Mouse (Mus musculus) neural tube, embryonic 13.5 days (tissue): ENCODE measurements at regions not wholly inside any gene's neighbourhood (a gene's known extent, or its start where the extent isn't known, plus 50 kb on each side); places are given as distances from the start of the nearest gene placed in this dataset.

Experiments
- ATAC-seq: fragments of 200-750 bp; cut with Nextera tagmentation; 2 replicates; pipeline ENCODE4 v1.8.0; 2017; ENCODE audit warnings: low read depth, mild to moderate bottlenecking, moderate TSS enrichment, moderate library complexity
- H3K27ac ChIP-seq: fragments of 300-500 bp; sonication (generic); replicated peaks from 2 replicates; pipeline ENCODE4 v1.5.1; 2015; ENCODE audit warnings: moderate library complexity, mild to moderate bottlenecking, inconsistent platforms
- H3K27me3 ChIP-seq: fragments of 300-500 bp; sonication (generic); 2 replicates; pipeline ENCODE4 v1.6.1; 2015; ENCODE audit warnings: mild to moderate bottlenecking, inconsistent platforms
- H3K36me3 ChIP-seq: fragments of 300-500 bp; sonication (generic); 2 replicates; pipeline ENCODE4 v1.6.1; 2015; ENCODE audit warnings: mild to moderate bottlenecking, inconsistent platforms
- H3K4me1 ChIP-seq: fragments of 300-500 bp; sonication (generic); replicated peaks from 2 replicates; pipeline ENCODE4 v1.6.1; 2015; ENCODE audit warnings: inconsistent platforms
- H3K4me2 ChIP-seq: fragments of 300-500 bp; sonication (generic); 2 replicates; pipeline ENCODE4 v1.6.1; 2015; ENCODE audit warnings: inconsistent platforms, mild to moderate bottlenecking, moderate library complexity
- H3K4me3 ChIP-seq: fragments of 300-500 bp; sonication (generic); 2 replicates; pipeline ENCODE4 v1.5.1; 2015; ENCODE audit warnings: mild to moderate bottlenecking, inconsistent platforms
- H3K9ac ChIP-seq: fragments of 300-500 bp; sonication (generic); 2 replicates; pipeline ENCODE4 v1.6.1; 2015; ENCODE audit warnings: moderate library complexity, mild to moderate bottlenecking, inconsistent platforms
- H3K9me3 ChIP-seq: fragments of 300-500 bp; sonication (generic); 2 replicates; pipeline ENCODE4 v1.6.1; 2016; ENCODE audit warnings: inconsistent platforms
- WGBS: fragments of 180-500 bp; shearing (Covaris S2); methylation state at CpG from one replicate; pipeline ENCODE4 v1.1.7; 2015; 5-methylcytosine and 5-hydroxymethylcytosine counted together

GRCm38 (mm10) chr9:47962589-47962988 lies 199.2 kb upstream of the Nxpe4 start:
- 0 out of 2 replicates have a peak overlapping the region, but pooled peaks have one; percentile 23 for H3K27ac ChIP-seq
- H3K27me3 ChIP-seq: no peaks in the 10 kb centered on the region
- H3K9ac ChIP-seq: no peak overlapping the region
- H3K4me2 ChIP-seq: no peak overlapping the region
- peaks cover 9% of the 10 kb centered on the region for H3K4me1 ChIP-seq
- H3K9me3 ChIP-seq: no peaks in the 10 kb centered on the region
- H3K4me3 ChIP-seq: no peak overlapping the region
- ATAC-seq: no peak
- no peaks in the 10 kb centered on the region for H3K36me3 ChIP-seq
- WGBS: 67% methylated on average over 4 of the region's 4 CpGs

- no peak overlapping the region for H3K9ac ChIP-seq
- no peak overlapping the region for H3K4me2 ChIP-seq
- peak overlapping the region; percentile 10; the same call in 1 of the 2 replicates for H3K27ac ChIP-seq
- H3K36me3 ChIP-seq: no peaks in the 10 kb centered on the region
- H3K9me3 ChIP-seq: no peaks in the 10 kb centered on the region
- H3K27me3 ChIP-seq: no peaks in the 10 kb centered on the region
- H3K4me3 ChIP-seq: no peak overlapping the region
- 45% methylated on average over 12 of the region's 12 CpGs for WGBS
- peak; percentile 23; the same call in 1 of the 2 replicates for ATAC-seq
- H3K4me1 ChIP-seq: peaks cover 23% of the 10 kb centered on the region; the same call in 1 of the 2 replicates
These were observed 188.7 kb upstream of the Nxpe4 start for GRCm38 (mm10) chr9:47973130-47973529.

GRCm38 (mm10) chr9:47985356-47986111 lies 176.3 kb upstream of the Nxpe4 start:
- H3K9me3 ChIP-seq: no peaks in the 10 kb centered on the region
- no peak overlapping the region for H3K4me2 ChIP-seq
- ATAC-seq: no peak
- no peak overlapping the region for H3K27ac ChIP-seq
- 68% methylated on average over 11 of the region's 11 CpGs for WGBS
- H3K4me1 ChIP-seq: peaks cover 8% of the 10 kb centered on the region
- no peaks in the 10 kb centered on the region for H3K36me3 ChIP-seq
- H3K27me3 ChIP-seq: no peaks in the 10 kb centered on the region; the same call in 1 of the 2 replicates
- H3K4me3 ChIP-seq: no peak overlapping the region
- H3K9ac ChIP-seq: no peak overlapping the region

- ATAC-seq: no peak
- peaks cover 8% of the 10 kb centered on the region for H3K4me1 ChIP-seq
These were observed 174.6 kb upstream of the Nxpe4 start for GRCm38 (mm10) chr9:47987266-47987665.

GRCm38 (mm10) chr9:47994671-47995070 lies 167.2 kb upstream of the Nxpe4 start:
- Histone ChIP-seq H3K27me3 (no peaks in the 10 kb centered on the region; the same call in 1 of the 2 replicates), H3K27ac (no peak overlapping the region), H3K9ac (no peak overlapping the region), H3K4me2 (no peak overlapping the region), H3K4me3 (no peak overlapping the region), H3K36me3 (no peaks in the 10 kb centered on the region), H3K4me1 (no peaks in the 10 kb centered on the region), H3K9me3 (no peaks in the 10 kb centered on the region)
- no peak for ATAC-seq
- 69% methylated on average over 4 of the region's 4 CpGs for WGBS

More at GRCm38 (mm10) chr9:47987266-47987665, 174.6 kb upstream of the Nxpe4 start:
- 74% methylated on average over 4 of the region's 4 CpGs for WGBS
- no peak overlapping the region for H3K4me3 ChIP-seq
- no peak overlapping the region for H3K27ac ChIP-seq
- H3K9me3 ChIP-seq: no peaks in the 10 kb centered on the region
- H3K9ac ChIP-seq: no peak overlapping the region
- no peaks in the 10 kb centered on the region; the same call in 1 of the 2 replicates for H3K27me3 ChIP-seq
- H3K4me2 ChIP-seq: no peak overlapping the region
- H3K36me3 ChIP-seq: no peaks in the 10 kb centered on the region

GRCm38 (mm10) chr9:47999632-48000031 lies 162.2 kb upstream of the Nxpe4 start:
- Histone ChIP-seq H3K4me2 (no peak overlapping the region), H3K36me3 (no peaks in the 10 kb centered on the region), H3K27ac (no peak overlapping the region), H3K9ac (no peak overlapping the region), H3K4me1 (no peaks in the 10 kb centered on the region), H3K9me3 (no peaks in the 10 kb centered on the region), H3K27me3 (no peaks in the 10 kb centered on the region), H3K4me3 (no peak overlapping the region)
- ATAC-seq: no peak
- WGBS: 91% methylated on average over 12 of the region's 12 CpGs

- no peak overlapping the region for H3K9ac ChIP-seq
- H3K27ac ChIP-seq: no peak overlapping the region
- WGBS: 93% methylated on average over 3 of the region's 3 CpGs
- H3K36me3 ChIP-seq: no peaks in the 10 kb centered on the region
- no peaks in the 10 kb centered on the region for H3K9me3 ChIP-seq
- H3K4me2 ChIP-seq: no peak overlapping the region
- no peak for ATAC-seq
- H3K27me3 ChIP-seq: no peaks in the 10 kb centered on the region
- no peak overlapping the region for H3K4me3 ChIP-seq
- H3K4me1 ChIP-seq: peaks cover 6% of the 10 kb centered on the region
These were observed 132.8 kb upstream of the Nxpe4 start for GRCm38 (mm10) chr9:48029021-48029420.

GRCm38 (mm10) chr9:48030839-48031238 lies 131.0 kb upstream of the Nxpe4 start:
- H3K9me3 ChIP-seq: no peaks in the 10 kb centered on the region
- no peaks in the 10 kb centered on the region for H3K27me3 ChIP-seq
- no peak overlapping the region for H3K27ac ChIP-seq
- no peak overlapping the region for H3K4me3 ChIP-seq
- no peak for ATAC-seq
- H3K36me3 ChIP-seq: no peaks in the 10 kb centered on the region
- whole genome bisulfite sequencing: 93% methylated on average over 3 of the region's 3 CpGs
- H3K9ac ChIP-seq: no peak overlapping the region
- peaks cover 2% of the 10 kb centered on the region for H3K4me1 ChIP-seq
- no peak overlapping the region for H3K4me2 ChIP-seq

- no peak for ATAC-seq
- Histone ChIP-seq H3K4me2 (no peak overlapping the region), H3K27me3 (no peaks in the 10 kb centered on the region), H3K4me1 (no peaks in the 10 kb centered on the region), H3K4me3 (no peak overlapping the region), H3K27ac (no peak overlapping the region), H3K36me3 (no peaks in the 10 kb centered on the region), H3K9ac (no peak overlapping the region), H3K9me3 (no peaks in the 10 kb centered on the region)
These were observed 125.9 kb upstream of the Nxpe4 start for GRCm38 (mm10) chr9:48035959-48036358.

- no peak overlapping the region for H3K4me2 ChIP-seq
- H3K4me3 ChIP-seq: no peak overlapping the region
- no peak overlapping the region for H3K9ac ChIP-seq
- no peak for ATAC-seq
- no peaks in the 10 kb centered on the region for H3K4me1 ChIP-seq
- H3K27ac ChIP-seq: no peak overlapping the region
- H3K9me3 ChIP-seq: no peaks in the 10 kb centered on the region
- H3K36me3 ChIP-seq: no peaks in the 10 kb centered on the region
- no peaks in the 10 kb centered on the region for H3K27me3 ChIP-seq
These were observed 117.0 kb upstream of the Nxpe4 start for GRCm38 (mm10) chr9:48044826-48045225.

GRCm38 (mm10) chr9:48047846-48048245 lies 114.0 kb upstream of the Nxpe4 start:
- Histone ChIP-seq H3K4me2 (no peak overlapping the region), H3K9me3 (no peaks in the 10 kb centered on the region), H3K9ac (no peak overlapping the region), H3K36me3 (no peaks in the 10 kb centered on the region), H3K27ac (no peak overlapping the region), H3K27me3 (no peaks in the 10 kb centered on the region), H3K4me1 (no peaks in the 10 kb centered on the region), H3K4me3 (no peak overlapping the region)
- no peak for ATAC-seq
- 78% methylated on average over 4 of the region's 4 CpGs for WGBS

- H3K9ac ChIP-seq: no peak overlapping the region
- no peaks in the 10 kb centered on the region for H3K27me3 ChIP-seq
- no peak for ATAC-seq
- peaks cover 9% of the 10 kb centered on the region for H3K4me1 ChIP-seq
- no peak overlapping the region for H3K27ac ChIP-seq
- no peak overlapping the region for H3K4me2 ChIP-seq
- H3K4me3 ChIP-seq: no peak overlapping the region
- no peaks in the 10 kb centered on the region for H3K36me3 ChIP-seq
- 72% methylated on average over 4 of the region's 4 CpGs for WGBS
- no peaks in the 10 kb centered on the region for H3K9me3 ChIP-seq
These were observed 108.2 kb upstream of the Nxpe4 start for GRCm38 (mm10) chr9:48053580-48053979.

- Histone ChIP-seq H3K27me3 (no peaks in the 10 kb centered on the region), H3K9me3 (no peaks in the 10 kb centered on the region), H3K27ac (peak overlapping the region; percentile 47), H3K9ac (no peak overlapping the region), H3K4me2 (no peak overlapping the region), H3K36me3 (no peaks in the 10 kb centered on the region), H3K4me3 (no peak overlapping the region), H3K4me1 (peaks cover 15% of the 10 kb centered on the region)
- ATAC-seq: peak; percentile 56
- WGBS: 49% methylated on average over 10 of the region's 10 CpGs
These were observed 106.6 kb upstream of the Nxpe4 start for GRCm38 (mm10) chr9:48055246-48055645.
